Mouse (Mus musculus): Measurements from ENCODE around the gene Mmrn2. TPM values are rescaled to one million over a fixed set of nuclear protein-coding genes. Genes with fewer than 3 reads are reported as not detected.

The Mmrn2 gene
- polyA plus RNA-seq, 1 experiment from 2014 or later, result 28.8 TPM

DNA sequence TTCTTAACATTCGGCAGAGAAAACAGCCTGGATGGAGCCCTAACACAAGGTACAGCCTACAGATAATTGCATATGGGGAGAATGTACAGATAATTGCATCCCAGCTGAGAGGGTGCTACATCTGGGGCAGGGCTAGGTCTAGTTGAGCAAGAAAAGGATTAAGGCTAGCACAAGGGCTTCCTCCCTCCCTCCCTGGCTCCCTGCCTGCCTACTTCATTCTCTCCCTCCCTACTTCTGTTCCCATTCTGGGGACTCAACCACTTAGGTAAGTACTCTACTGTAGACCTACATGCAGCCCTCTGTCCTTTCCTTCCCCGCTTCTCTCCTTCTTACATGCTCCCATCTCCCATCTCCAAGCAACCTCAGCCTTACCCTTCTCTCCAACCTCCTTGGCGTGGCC is 21.9 kb upstream of the Mmrn2 start:
- Histone ChIP-seq H3K27me3 (ENCODE audit: control insufficient read depth, insufficient read depth, low read length) (no peaks in the 10 kb centered on the region), H3K4me3 (ENCODE audit: control insufficient read depth in 1 of 2, insufficient read depth in 1 of 2, low read depth in 1 of 2, low read length in 2 of 2) (no peak overlapping the region), H3K4me2 (ENCODE audit: low read length) (no peak overlapping the region), H3K36me3 (ENCODE audit: control insufficient read depth, insufficient read depth, low read length) (no peaks in the 10 kb centered on the region), H3K4me1 (ENCODE audit: control insufficient read depth in 2 of 2, insufficient read depth in 2 of 2, low read length in 2 of 2) (0 out of 4 replicates have a peak, but pooled peaks cover 0 to 3% of the 10 kb centered on the region in 2 experiments), H3K9ac (ENCODE audit: low read length) (no peak overlapping the region), H3K27ac (replicated peaks in 1 of 2; ENCODE audit: control insufficient read depth in 1 of 2, insufficient read depth in 1 of 2, low read depth in 2 of 2, low read length in 2 of 2) (no peak overlapping the region), H3K9me3 (ENCODE audit: control insufficient read depth, low read length) (no peaks in the 10 kb centered on the region)
- 89% methylated on average over 3 of the region's 3 CpGs for WGBS
- no peak for ATAC-seq (ENCODE audit: insufficient number of reproducible peaks, insufficient read depth, low FRiP score, low read depth)

DNA sequence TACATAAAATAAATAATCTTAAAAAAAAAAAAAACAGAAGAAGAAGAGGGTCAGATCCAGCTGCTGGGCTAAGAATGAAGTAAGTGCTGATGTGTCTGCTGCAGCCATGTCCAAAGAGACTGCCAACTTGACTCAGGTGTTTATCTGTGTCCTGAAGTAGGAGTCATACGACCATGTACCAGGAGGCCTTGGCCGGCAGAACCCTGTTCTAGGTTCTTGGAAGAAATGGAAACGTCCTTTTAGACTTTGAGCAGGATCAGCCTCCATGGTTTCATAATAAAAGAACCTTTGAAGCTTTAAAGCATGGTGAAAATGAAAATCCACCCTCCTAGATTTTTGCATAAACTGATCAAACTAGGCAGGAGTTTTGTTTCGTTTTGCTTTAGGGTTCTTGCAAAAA is 20.8 kb upstream of the Mmrn2 start:
- 70% methylated on average over 4 of the region's 4 CpGs for WGBS
- H3K4me2 ChIP-seq (ENCODE audit: low read length), result no peak overlapping the region
- H3K9me3 ChIP-seq (ENCODE audit: control insufficient read depth, low read length), result no peaks in the 10 kb centered on the region
- H3K4me3 ChIP-seq (ENCODE audit: control insufficient read depth in 1 of 2, insufficient read depth in 1 of 2, low read depth in 1 of 2, low read length in 2 of 2), result no peak overlapping the region
- no peaks in the 10 kb centered on the region for H3K27me3 ChIP-seq (ENCODE audit: control insufficient read depth, insufficient read depth, low read length)
- H3K36me3 ChIP-seq (ENCODE audit: control insufficient read depth, insufficient read depth, low read length), result no peaks in the 10 kb centered on the region
- no peak for ATAC-seq (ENCODE audit: insufficient number of reproducible peaks, insufficient read depth, low FRiP score, low read depth)
- H3K4me1 ChIP-seq (ENCODE audit: control insufficient read depth in 2 of 2, insufficient read depth in 2 of 2, low read length in 2 of 2), result 0 out of 4 replicates have a peak, but pooled peaks cover 0 to 3% of the 10 kb centered on the region in 2 experiments
- H3K9ac ChIP-seq (ENCODE audit: low read length), result no peak overlapping the region
- no peak overlapping the region for H3K27ac ChIP-seq (replicated peaks in 1 of 2; ENCODE audit: control insufficient read depth in 1 of 2, insufficient read depth in 1 of 2, low read depth in 2 of 2, low read length in 2 of 2)

DNA sequence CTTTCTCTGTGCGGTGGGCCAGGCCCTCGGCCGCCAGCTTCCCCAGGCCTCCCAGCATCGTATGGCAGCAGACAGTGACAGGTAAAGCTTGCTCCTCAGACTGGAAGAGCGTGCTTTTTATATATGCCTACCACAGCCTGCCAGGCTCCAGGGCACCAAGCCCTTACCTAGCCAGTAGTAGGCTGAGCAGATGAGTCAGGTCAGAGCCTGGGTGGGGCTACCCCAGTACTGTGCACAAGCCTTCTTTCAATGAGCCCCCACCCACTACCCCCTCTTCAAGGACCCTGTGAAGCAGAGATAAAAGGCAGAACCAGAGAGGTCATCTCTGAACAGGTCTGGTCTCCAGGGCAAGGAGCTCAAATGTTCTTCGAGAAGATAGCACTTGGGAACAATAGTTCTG is 20.0 kb upstream of the Mmrn2 start, which contains the start of gene Fam25c:
Gene Fam25c (minus strand): TSS at position 133 of the 400 bp plus-strand sequence.
- H3K9ac ChIP-seq (ENCODE audit: low read length), result no peak within 1 kb of the TSS
- no peak within 1 kb of the TSS for H3K27ac ChIP-seq (replicated peaks in 1 of 2; ENCODE audit: control insufficient read depth in 1 of 2, insufficient read depth in 1 of 2, low read depth in 2 of 2, low read length in 2 of 2)
- H3K4me3 ChIP-seq (ENCODE audit: control insufficient read depth in 1 of 2, insufficient read depth in 1 of 2, low read depth in 1 of 2, low read length in 2 of 2), result no peak within 1 kb of the TSS
- H3K36me3 ChIP-seq (ENCODE audit: control insufficient read depth, insufficient read depth, low read length), result no peaks in the 10 kb centered on the region
- H3K4me2 ChIP-seq (ENCODE audit: low read length), result no peak within 1 kb of the TSS
- no peaks in the 10 kb centered on the region for H3K27me3 ChIP-seq (ENCODE audit: control insufficient read depth, insufficient read depth, low read length)
- 0 out of 4 replicates have a peak, but pooled peaks cover 0 to 3% of the 10 kb centered on the region in 2 experiments for H3K4me1 ChIP-seq (ENCODE audit: control insufficient read depth in 2 of 2, insufficient read depth in 2 of 2, low read length in 2 of 2)
- no peaks in the 10 kb centered on the region for H3K9me3 ChIP-seq (ENCODE audit: control insufficient read depth, low read length)
- 69% methylated on average over 6 of the region's 6 CpGs for WGBS
- ATAC-seq (ENCODE audit: insufficient number of reproducible peaks, insufficient read depth, low FRiP score, low read depth), result no peak

DNA sequence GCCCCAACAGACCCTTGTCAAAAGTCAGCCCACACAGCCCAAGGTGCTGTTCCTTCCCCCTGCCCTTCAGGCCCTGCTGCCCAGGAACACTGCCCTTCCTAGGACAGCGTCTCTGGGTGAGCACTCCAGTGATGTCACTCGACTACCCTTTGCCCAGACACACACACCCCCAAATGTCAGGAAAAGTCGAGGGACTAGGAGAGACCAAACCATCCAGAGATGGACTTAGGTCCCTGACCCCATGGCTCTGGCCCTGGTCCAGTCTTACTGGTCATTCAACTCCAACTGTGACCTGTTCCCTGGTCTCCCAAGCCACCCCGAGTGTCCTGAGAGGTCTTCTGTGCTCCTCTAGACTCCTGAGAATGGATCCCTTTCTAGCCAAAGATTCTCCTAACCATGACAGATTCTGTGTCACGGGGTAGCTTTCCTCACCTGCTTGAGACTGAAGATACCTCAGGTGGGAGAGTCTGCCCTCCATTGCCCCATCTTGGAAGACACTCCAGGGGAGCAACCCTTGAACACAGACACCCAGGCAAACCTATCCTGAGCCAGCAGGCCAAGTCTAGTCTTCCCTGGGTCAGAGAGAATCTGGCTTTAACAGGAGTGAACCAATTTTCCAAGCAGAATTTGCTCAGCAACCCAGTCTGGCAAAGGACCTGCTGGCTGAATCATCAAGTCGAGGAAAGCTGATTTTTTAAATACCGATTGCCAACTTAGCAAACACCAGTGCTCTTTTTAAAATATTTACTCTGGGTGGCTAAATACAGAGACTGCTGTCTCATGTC is 17.4 kb upstream of the Mmrn2 start:
- WGBS, result 69% methylated on average over 7 of the region's 7 CpGs
- no peak for ATAC-seq (ENCODE audit: insufficient number of reproducible peaks, insufficient read depth, low FRiP score, low read depth)
- Histone ChIP-seq H3K27me3 (ENCODE audit: control insufficient read depth, insufficient read depth, low read length) (0 out of 2 replicates have a peak, but pooled peaks cover 3% of the 10 kb centered on the region), H3K36me3 (ENCODE audit: control insufficient read depth, insufficient read depth, low read length) (no peaks in the 10 kb centered on the region), H3K4me2 (ENCODE audit: low read length) (no peak overlapping the region), H3K27ac (replicated peaks in 1 of 2; ENCODE audit: control insufficient read depth in 1 of 2, insufficient read depth in 1 of 2, low read depth in 2 of 2, low read length in 2 of 2) (no peak overlapping the region), H3K9ac (ENCODE audit: low read length) (no peak overlapping the region), H3K4me3 (ENCODE audit: control insufficient read depth in 1 of 2, insufficient read depth in 1 of 2, low read depth in 1 of 2, low read length in 2 of 2) (no peak overlapping the region), H3K4me1 (ENCODE audit: control insufficient read depth in 2 of 2, insufficient read depth in 2 of 2, low read length in 2 of 2) (peaks cover 0 to 3% of the 10 kb centered on the region in 2 experiments; a peak in 1 of 4 replicates), H3K9me3 (ENCODE audit: control insufficient read depth, low read length) (no peaks in the 10 kb centered on the region)

DNA sequence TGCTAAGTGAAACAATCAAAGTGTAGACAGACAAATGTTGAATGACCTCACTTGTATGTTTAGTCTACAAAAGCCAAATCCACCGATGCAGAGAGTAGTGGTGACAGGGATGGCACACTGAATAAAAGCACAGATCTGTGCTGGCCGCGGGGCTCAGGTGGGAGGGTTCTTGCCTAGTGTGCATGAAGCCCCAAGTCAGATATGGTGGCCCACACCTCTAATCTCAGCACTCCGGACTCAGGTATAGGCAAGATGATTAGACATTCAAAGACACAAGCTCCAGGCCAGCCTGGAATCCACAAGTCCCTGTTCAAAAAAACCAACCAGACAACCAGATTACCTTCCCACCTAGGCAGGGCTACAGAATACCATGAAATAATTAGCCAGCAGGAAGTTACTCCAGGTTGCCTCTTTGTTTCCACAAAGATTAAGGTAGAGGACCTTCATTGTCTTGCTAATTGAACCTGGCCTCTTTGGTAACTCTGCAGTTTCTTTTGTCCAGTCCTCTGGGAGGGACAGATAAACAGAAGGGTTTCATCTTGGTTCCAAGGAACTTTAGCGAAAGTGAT is 15.5 kb upstream of the Mmrn2 start:
- no peak overlapping the region for H3K4me3 ChIP-seq (ENCODE audit: control insufficient read depth in 1 of 2, insufficient read depth in 1 of 2, low read depth in 1 of 2, low read length in 2 of 2)
- ATAC-seq (ENCODE audit: insufficient number of reproducible peaks, insufficient read depth, low FRiP score, low read depth), result no peak
- no peak overlapping the region for H3K4me2 ChIP-seq (ENCODE audit: low read length)
- WGBS, result 45% methylated on average over 5 of the region's 5 CpGs
- 0 out of 2 replicates have a peak, but pooled peaks cover 3% of the 10 kb centered on the region for H3K27me3 ChIP-seq (ENCODE audit: control insufficient read depth, insufficient read depth, low read length)
- no peaks in the 10 kb centered on the region for H3K9me3 ChIP-seq (ENCODE audit: control insufficient read depth, low read length)
- no peaks in the 10 kb centered on the region for H3K36me3 ChIP-seq (ENCODE audit: control insufficient read depth, insufficient read depth, low read length)
- H3K9ac ChIP-seq (ENCODE audit: low read length), result no peak overlapping the region
- peaks cover 5% of the 10 kb centered on the region in 2 experiments; a peak in 2 of 4 replicates for H3K4me1 ChIP-seq (ENCODE audit: control insufficient read depth in 2 of 2, insufficient read depth in 2 of 2, low read length in 2 of 2)
- H3K27ac ChIP-seq (replicated peaks in 1 of 2; ENCODE audit: control insufficient read depth in 1 of 2, insufficient read depth in 1 of 2, low read depth in 2 of 2, low read length in 2 of 2), result no peak overlapping the region

DNA sequence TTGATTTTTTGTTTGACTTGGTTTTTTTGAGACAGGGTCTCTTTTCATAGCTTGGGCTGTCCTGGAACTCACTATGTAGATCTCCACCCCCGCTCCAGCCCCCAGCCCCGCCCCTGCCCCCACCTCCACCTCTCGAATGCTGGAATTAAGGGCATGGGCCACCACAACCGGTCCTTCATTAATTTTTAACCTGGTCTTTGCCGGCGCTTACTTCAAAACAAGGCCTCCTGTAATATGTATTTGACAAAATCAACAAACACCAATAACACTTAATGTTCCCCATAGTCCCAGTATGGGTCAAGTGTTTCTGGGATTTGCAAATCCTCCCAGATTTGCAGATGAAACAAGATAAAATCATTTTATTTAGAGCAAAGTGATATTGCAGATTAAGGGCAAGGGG is 15.0 kb upstream of the Mmrn2 start:
- H3K4me1 ChIP-seq (ENCODE audit: control insufficient read depth in 2 of 2, insufficient read depth in 2 of 2, low read length in 2 of 2), result peaks cover 2 to 5% of the 10 kb centered on the region in 2 experiments; a peak in 2 of 4 replicates
- H3K36me3 ChIP-seq (ENCODE audit: control insufficient read depth, insufficient read depth, low read length), result no peaks in the 10 kb centered on the region
- H3K4me3 ChIP-seq (ENCODE audit: control insufficient read depth in 1 of 2, insufficient read depth in 1 of 2, low read depth in 1 of 2, low read length in 2 of 2), result no peak overlapping the region
- 0 out of 2 replicates have a peak, but pooled peaks cover 3% of the 10 kb centered on the region for H3K27me3 ChIP-seq (ENCODE audit: control insufficient read depth, insufficient read depth, low read length)
- WGBS, result 57% methylated on average over 6 of the region's 6 CpGs
- no peaks in the 10 kb centered on the region for H3K9me3 ChIP-seq (ENCODE audit: control insufficient read depth, low read length)
- H3K9ac ChIP-seq (ENCODE audit: low read length), result no peak overlapping the region
- H3K27ac ChIP-seq (replicated peaks in 1 of 2; ENCODE audit: control insufficient read depth in 1 of 2, insufficient read depth in 1 of 2, low read depth in 2 of 2, low read length in 2 of 2), result no peak overlapping the region
- no peak for ATAC-seq (ENCODE audit: insufficient number of reproducible peaks, insufficient read depth, low FRiP score, low read depth)
- H3K4me2 ChIP-seq (ENCODE audit: low read length), result no peak overlapping the region

DNA sequence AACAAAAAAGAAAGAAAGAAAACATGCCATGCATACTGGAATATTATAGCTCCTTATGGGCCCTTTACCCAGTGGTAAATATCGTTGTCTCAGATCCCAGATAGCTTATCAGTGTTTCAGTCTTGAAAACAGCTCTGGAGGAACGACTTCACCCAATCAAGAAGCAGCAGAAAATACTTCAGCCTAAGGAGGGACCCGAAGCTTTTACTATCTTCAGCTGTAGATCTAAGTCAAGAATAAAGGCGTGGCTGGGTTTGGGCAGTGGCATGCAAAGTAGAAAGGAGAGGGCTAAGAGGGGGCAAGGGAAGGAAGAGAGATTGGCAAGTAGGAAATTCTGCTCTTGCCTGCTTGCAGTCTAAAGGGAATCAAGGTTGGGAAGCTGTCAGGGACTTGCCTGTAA is 13.1 kb upstream of the Mmrn2 start:
- 45% methylated on average over 4 of the region's 4 CpGs for WGBS

More for the DNA sequence above, 13.1 kb upstream of the Mmrn2 start:
- no peaks in the 10 kb centered on the region for H3K36me3 ChIP-seq (ENCODE audit: control insufficient read depth, insufficient read depth, low read length)
- 0 out of 2 replicates have a peak, but pooled peaks cover 3% of the 10 kb centered on the region for H3K27me3 ChIP-seq (ENCODE audit: control insufficient read depth, insufficient read depth, low read length)
- peaks cover 2 to 5% of the 10 kb centered on the region in 2 experiments; a peak in 2 of 4 replicates for H3K4me1 ChIP-seq (ENCODE audit: control insufficient read depth in 2 of 2, insufficient read depth in 2 of 2, low read length in 2 of 2)
- no peaks in the 10 kb centered on the region for H3K9me3 ChIP-seq (ENCODE audit: control insufficient read depth, low read length)
- H3K27ac ChIP-seq (replicated peaks in 1 of 2; ENCODE audit: control insufficient read depth in 1 of 2, insufficient read depth in 1 of 2, low read depth in 2 of 2, low read length in 2 of 2), result no peak overlapping the region
- H3K4me2 ChIP-seq (ENCODE audit: low read length), result no peak overlapping the region
- ATAC-seq (ENCODE audit: insufficient number of reproducible peaks, insufficient read depth, low FRiP score, low read depth), result no peak
- no peak overlapping the region for H3K9ac ChIP-seq (ENCODE audit: low read length)
- no peak overlapping the region for H3K4me3 ChIP-seq (ENCODE audit: control insufficient read depth in 1 of 2, insufficient read depth in 1 of 2, low read depth in 1 of 2, low read length in 2 of 2)

Measured in heart, embryonic 14.5 days (tissue).